Mouse (Mus musculus): Measurements from ENCODE around the gene 3110082I17Rik. TPM values are rescaled to one million over a fixed set of nuclear protein-coding genes. Genes with fewer than 3 reads are reported as not detected.

3110082I17Rik gene
- total and polyA plus RNA-seq, 3 experiments: 41.2 to 100.0 (median 46.9) TPM

DNA sequence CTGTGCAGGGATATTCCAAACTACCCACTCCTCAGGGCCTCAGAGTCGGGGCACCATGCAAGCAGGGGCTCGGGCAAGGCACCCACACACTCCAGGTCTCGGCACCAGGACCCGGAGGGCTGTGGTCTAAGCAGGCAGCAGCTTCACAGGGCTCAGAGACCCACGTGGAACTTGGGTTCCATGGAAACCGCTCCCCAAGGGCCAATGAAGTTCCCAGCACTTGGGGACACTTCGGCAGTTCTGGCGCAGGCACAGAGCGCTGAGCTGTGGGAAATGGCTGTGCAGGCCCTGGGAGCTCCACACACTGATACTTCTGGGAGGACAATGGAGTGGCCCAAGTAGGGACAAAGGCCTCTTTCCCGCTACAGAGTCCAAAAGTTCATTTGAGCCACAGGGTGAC is 7.3 kb downstream of the 3110082I17Rik start:
- Histone ChIP-seq H3K27me3 (replicated peaks) (no peaks in the 10 kb centered on the region), H3K27ac (ENCODE audit: insufficient read depth, low read depth) (no peak overlapping the region), H3K4me2 (ENCODE audit: insufficient read depth, low read depth, poor library complexity, severe bottlenecking) (no peak overlapping the region), H3K4me3 (replicated peaks in 1 of 3; ENCODE audit: low read depth in 2 of 3, low read length in 2 of 3, poor library complexity in 1 of 3) (no peak overlapping the region), H3K9me3 (replicated peaks; ENCODE audit: low read length) (no peaks in the 10 kb centered on the region), H3K79me2 (replicated peaks; ENCODE audit: control insufficient read depth, extremely low read depth, insufficient read depth, poor library complexity, severe bottlenecking) (no peaks in the 10 kb centered on the region), H3K4me1 (ENCODE audit: control insufficient read depth in 1 of 2, insufficient read depth in 2 of 2) (peaks cover 4 to 31% of the 10 kb centered on the region in 2 experiments; a peak in 3 of 4 replicates), H3K9ac (ENCODE audit: insufficient read depth, low read depth) (no peak overlapping the region), H3K36me3 (replicated peaks in 1 of 2; ENCODE audit: control insufficient read depth in 1 of 2, insufficient read depth in 1 of 2, low read length in 1 of 2) (peaks cover 9 to 80% of the 10 kb centered on the region in 2 experiments)
- in situ Hi-C loops (cut with MboI; ENCODE audit: low pct_ligation_motif_present, low pct_unique_long_range_greater_than_20kb, low sequenced_read_pairs) (loop anchor here (25.0 kb wide), 1 partner anchor 91 kb away; the partner anchor contains the start of genes Cox19 and Cyp2w1), dilution Hi-C loops (cut with MboI; ENCODE audit: extremely low pct_ligation_motif_present, extremely low pct_unique_long_range_greater_than_20kb, low sequenced_read_pairs) (no loop called here)
- DNase-seq (ENCODE audit: extremely low read depth): no peak
- TF ChIP-seq RAD21 (IDR thresholded peaks at IDR 0.05; ENCODE audit: low read depth, low read length) (no peak), CTCF (conservative IDR thresholded peaks at IDR 0.05 in 1 of 2, IDR thresholded peaks at IDR 0.05 in 1 of 2; ENCODE audit: low read depth in 2 of 2, low read length in 2 of 2) (no peak), CHD1 (IDR thresholded peaks at IDR 0.05; ENCODE audit: low read depth, low read length) (no peak), ZMIZ1 (IDR thresholded peaks at IDR 0.05; ENCODE audit: low read depth, low read length) (no peak), ZKSCAN1 (IDR thresholded peaks at IDR 0.05; ENCODE audit: borderline replicate concordance, low read depth, low read length) (no peak), MEF2A (IDR thresholded peaks at IDR 0.05; ENCODE audit: borderline replicate concordance, low read depth, low read length) (no peak), KAT2A (IDR thresholded peaks at IDR 0.05; ENCODE audit: insufficient replicate concordance, low read length) (no peak), ZC3H11A (IDR thresholded peaks at IDR 0.05; ENCODE audit: low read depth, low read length) (no peak), PAX5 (IDR thresholded peaks at IDR 0.05; ENCODE audit: low read length) (no peak), BHLHE40 (IDR thresholded peaks at IDR 0.05; ENCODE audit: low read depth, low read length) (no peak), SIN3A (IDR thresholded peaks at IDR 0.05; ENCODE audit: low read length) (no peak), RCOR1 (conservative IDR thresholded peaks at IDR 0.05; ENCODE audit: low read depth, low read length) (no peak), IRF4 (IDR thresholded peaks at IDR 0.05; ENCODE audit: low read depth, low read length) (no peak), CHD2 (IDR thresholded peaks at IDR 0.05; ENCODE audit: low read length) (no peak), GABPA (IDR thresholded peaks at IDR 0.05; ENCODE audit: insufficient replicate concordance, low read depth, low read length) (no peak), USF2 (conservative IDR thresholded peaks at IDR 0.05; ENCODE audit: low read depth, low read length) (no peak), MAFK (IDR thresholded peaks at IDR 0.05; ENCODE audit: insufficient replicate concordance, low read length) (no peak)

- H3K4me2 ChIP-seq (ENCODE audit: insufficient read depth, low read depth, poor library complexity, severe bottlenecking): no peak overlapping the region
Measured at GRCm38 (mm10) chr5:139449926-139450325, 10.4 kb downstream of the 3110082I17Rik start.

More at GRCm38 (mm10) chr5:139449926-139450325, 10.4 kb downstream of the 3110082I17Rik start:
- no peak for DNase-seq (ENCODE audit: extremely low read depth)
- Histone ChIP-seq H3K27me3 (replicated peaks) (no peaks in the 10 kb centered on the region), H3K9ac (ENCODE audit: insufficient read depth, low read depth) (no peak overlapping the region), H3K9me3 (replicated peaks; ENCODE audit: low read length) (no peaks in the 10 kb centered on the region), H3K4me1 (ENCODE audit: control insufficient read depth in 1 of 2, insufficient read depth in 2 of 2) (peaks cover 4 to 25% of the 10 kb centered on the region in 2 experiments; a peak in 3 of 4 replicates), H3K4me3 (replicated peaks in 1 of 3; ENCODE audit: low read depth in 2 of 3, low read length in 2 of 3, poor library complexity in 1 of 3) (no peak overlapping the region), H3K36me3 (replicated peaks in 1 of 2; ENCODE audit: control insufficient read depth in 1 of 2, insufficient read depth in 1 of 2, low read length in 1 of 2) (peaks cover 4 to 77% of the 10 kb centered on the region in 2 experiments), H3K27ac (ENCODE audit: insufficient read depth, low read depth) (no peak overlapping the region), H3K79me2 (replicated peaks; ENCODE audit: control insufficient read depth, extremely low read depth, insufficient read depth, poor library complexity, severe bottlenecking) (no peaks in the 10 kb centered on the region)
- dilution Hi-C loops (cut with MboI; ENCODE audit: extremely low pct_ligation_motif_present, extremely low pct_unique_long_range_greater_than_20kb, low sequenced_read_pairs): no loop called here
- in situ Hi-C loops (cut with MboI; ENCODE audit: low pct_ligation_motif_present, low pct_unique_long_range_greater_than_20kb, low sequenced_read_pairs): loop anchor here (25.0 kb wide), 1 partner anchor 88 kb away; the partner anchor contains the start of genes Cox19 and Cyp2w1
- no peak for TF ChIP-seq ELF1 (IDR thresholded peaks at IDR 0.05; ENCODE audit: low read depth, low read length)
- no peak for TF ChIP-seq TCF12 (IDR thresholded peaks at IDR 0.05; ENCODE audit: low read depth, low read length)
- no peak for TF ChIP-seq USF2 (conservative IDR thresholded peaks at IDR 0.05; ENCODE audit: low read depth, low read length)
- TF ChIP-seq ZKSCAN1 (IDR thresholded peaks at IDR 0.05; ENCODE audit: borderline replicate concordance, low read depth, low read length): no peak
- no peak for TF ChIP-seq UBTF (IDR thresholded peaks at IDR 0.05; ENCODE audit: low read depth, low read length)

All from CH12.LX (cell line).